Mouse (Mus musculus): ENCODE measurements at regions not wholly inside any gene's neighbourhood (a gene's known extent, or its start where the extent isn't known, plus 50 kb on each side); places are given as distances from the start of the nearest gene placed in this dataset.

DNA sequence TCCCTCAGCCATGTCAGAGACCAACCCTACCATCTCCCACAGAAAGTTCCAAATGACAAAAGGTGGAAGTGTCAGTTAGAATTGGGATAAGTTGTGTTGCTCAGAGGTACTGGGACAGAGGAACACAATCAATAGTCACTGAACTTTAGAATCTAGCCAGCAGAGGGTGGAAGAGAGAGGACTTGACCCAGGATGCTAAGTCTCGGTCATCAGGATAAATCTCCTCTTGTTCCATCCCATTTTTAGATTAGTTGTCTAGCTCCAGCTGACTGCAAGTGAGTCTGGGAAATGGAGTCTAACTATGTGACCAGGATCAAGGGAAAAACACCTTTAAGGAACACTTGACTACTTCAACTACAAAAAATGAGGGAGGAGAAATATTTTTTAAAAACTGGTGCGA is 91.5 kb downstream of the Fam84b start:
- DNase-seq (ENCODE audit: low spot score), result no peak
- intact Hi-C loops (cut with DNase I), result loop anchor here (2.0 to 10.0 kb wide), 3 partner anchors 60 to 335 kb away; no protein-coding TSS in a partner anchor

DNA sequence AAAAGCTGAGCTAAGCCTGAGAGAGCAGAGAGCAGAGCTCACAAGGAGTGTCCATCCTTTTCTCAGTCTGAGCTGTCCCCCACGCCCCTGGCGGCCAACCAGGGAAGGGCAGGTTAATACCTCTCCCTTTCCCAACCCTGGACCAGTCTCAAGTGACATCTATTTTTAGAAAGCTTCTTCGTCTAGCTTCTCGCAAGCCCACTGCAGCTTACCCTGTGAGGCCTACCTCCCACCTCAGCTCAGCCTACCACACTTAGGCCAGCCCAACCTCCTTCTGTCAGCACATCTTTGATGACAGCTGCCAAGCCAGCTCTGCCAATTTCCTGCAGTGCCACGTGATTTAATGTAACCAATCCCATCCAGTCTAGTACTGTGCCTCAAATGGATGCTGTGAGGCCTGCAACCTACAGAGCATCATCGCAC is 93.6 kb downstream of the Fam84b start:
- intact Hi-C loops (cut with DNase I), result loop anchor here (5.0 to 10.0 kb wide), 2 partner anchors 62 to 245 kb away; no protein-coding TSS in a partner anchor

DNA sequence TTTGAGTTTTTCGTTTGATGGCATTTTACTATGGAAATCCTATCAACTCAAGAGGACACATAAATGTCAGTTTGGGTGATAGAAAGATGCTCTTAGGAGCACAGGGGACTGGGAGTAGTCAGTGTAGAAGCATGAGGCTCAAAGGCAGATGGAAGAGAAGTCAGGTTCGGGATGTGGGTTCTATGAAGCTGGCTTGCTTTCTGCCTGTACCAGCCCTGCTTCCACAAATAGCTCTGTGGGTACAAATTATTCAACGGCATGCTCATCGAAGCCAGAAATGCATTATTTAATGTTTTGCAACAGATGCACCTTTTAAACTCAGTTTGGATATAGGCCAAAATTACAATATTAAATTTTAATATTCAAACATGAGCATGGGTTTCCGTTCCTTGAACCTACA is 99.3 kb downstream of the Fam84b start:
- intact Hi-C loops (cut with DNase I), result no loop called here
- no peak for DNase-seq (ENCODE audit: low spot score)

More for the DNA sequence above, 93.6 kb downstream of the Fam84b start:
- DNase-seq (ENCODE audit: low spot score), result peak; percentile 15

DNA sequence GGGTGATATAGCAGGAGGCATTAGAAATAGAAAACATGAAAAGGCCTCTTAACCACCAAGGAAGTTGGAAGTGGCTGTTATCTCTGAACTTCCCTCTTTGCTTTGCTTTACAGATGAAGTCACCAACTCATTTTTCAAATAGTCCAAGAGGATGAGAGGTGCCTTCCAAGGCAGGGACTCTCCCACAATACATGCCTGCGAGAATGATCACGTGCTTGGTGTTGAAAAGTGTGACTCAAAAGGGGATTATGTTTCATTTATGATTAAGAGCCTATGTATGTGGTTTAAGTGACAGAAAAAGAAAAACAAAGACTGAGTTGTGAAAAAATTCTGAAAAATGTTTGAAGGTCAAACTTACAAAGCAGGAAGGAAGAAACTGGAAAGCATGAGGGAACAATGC is 114.0 kb downstream of the Fam84b start:
- DNase-seq (ENCODE audit: low spot score), result no peak
- intact Hi-C loops (cut with DNase I), result no loop called here

DNA sequence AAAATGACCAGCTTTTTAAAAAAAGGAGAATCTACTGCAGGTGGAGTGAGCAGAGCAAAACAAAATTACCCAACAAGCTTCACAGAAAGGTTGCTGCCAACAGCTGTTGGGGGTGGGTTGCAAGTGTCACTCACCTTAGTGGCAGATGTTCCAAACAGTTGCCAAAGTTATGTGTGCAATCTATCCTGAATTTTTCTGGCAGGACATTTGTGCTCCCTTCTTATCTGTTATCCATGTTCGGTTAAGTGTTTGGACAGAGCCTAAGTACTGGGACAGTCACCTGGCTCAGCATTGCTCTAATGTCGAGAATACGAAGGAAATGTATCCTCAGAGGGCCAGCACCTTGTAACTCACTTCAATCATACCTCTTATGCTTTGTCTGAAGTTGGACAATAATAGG is 115.3 kb downstream of the Fam84b start:
- no peak for DNase-seq (ENCODE audit: low spot score)
- intact Hi-C loops (cut with DNase I), result no loop called here

DNA sequence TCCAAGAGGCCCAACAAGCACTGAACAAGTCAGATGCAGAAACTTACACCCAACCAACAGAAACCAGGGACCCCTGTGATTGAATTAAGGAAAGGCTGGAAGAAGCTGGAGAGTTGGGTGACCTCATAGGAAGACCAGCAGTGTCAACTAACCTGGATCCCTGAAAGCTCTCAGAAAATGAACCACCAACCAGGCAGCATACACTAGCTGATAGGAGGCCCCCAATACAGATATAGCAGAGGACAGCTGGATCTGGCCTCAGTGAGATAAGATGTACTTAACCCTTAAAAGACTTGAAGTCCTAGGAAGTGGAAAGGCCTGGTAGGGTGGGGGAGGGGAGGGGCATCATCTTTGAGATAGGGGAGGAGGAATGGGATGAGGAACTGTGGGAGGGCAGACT is 121.2 kb downstream of the Fam84b start:
- DNase-seq (ENCODE audit: low spot score), result no peak
- intact Hi-C loops (cut with DNase I), result no loop called here

DNA sequence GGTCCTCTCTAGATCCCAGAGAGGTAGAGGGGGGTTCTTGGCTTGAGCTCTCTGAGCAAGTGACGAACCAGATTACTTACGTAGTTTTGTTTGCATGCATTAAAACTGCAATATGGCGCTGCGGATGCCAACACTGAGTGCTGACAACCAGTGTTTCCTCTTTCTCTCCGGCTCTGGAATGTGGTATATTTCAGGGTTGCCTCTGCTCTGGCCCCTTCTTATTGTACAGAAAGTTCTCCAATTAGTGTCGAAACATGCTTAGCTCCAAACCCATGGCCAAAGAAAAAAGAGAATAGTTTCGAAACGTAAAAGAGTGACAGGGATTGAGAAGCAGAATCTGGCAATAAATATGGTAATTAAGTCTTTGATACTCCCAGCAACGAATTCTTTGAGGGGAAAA is 124.8 kb downstream of the Fam84b start:
- intact Hi-C loops (cut with DNase I), result no loop called here
- no peak for DNase-seq (ENCODE audit: low spot score)

DNA sequence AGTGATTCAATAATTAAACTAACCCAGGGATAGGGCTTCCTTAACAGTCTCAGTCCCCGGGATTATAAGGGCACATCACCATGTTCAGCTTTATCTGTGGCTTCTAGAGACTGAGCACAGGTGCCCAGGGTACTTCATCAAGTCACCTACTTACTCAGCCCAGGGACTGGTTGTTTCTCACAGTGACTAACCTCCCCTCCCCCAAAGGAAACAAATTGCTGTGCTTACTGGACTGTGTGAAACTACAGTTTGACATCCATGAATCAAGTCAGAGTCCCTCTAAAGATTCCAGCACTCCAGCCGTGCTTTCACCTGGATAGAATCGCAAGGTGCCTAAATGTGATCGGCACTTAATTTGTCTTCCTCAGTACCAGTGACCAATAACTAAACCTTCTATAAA is 125.2 kb downstream of the Fam84b start:
- intact Hi-C loops (cut with DNase I), result no loop called here
- no peak for DNase-seq (ENCODE audit: low spot score)

DNA sequence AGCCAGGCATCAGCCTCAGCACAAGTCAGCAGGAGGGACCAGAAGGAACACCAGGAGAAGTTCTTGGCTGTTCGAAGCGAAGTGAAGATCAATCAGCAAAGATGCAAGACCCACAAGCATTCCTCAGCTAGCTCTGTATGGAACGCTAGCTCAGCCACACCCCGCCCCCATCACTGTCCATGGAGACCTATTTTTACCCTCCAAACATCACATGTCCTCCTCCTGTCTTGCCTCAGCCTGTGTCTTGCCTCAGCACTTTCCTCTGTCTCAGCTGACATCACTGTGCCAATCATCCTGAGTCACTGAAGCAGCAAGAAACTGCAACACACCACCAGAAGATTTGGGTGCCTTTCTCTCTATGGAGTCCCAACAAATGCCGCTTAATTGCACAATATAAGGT is 134.2 kb downstream of the Fam84b start:
- no peak for DNase-seq (ENCODE audit: low spot score)
- intact Hi-C loops (cut with DNase I), result no loop called here

DNA sequence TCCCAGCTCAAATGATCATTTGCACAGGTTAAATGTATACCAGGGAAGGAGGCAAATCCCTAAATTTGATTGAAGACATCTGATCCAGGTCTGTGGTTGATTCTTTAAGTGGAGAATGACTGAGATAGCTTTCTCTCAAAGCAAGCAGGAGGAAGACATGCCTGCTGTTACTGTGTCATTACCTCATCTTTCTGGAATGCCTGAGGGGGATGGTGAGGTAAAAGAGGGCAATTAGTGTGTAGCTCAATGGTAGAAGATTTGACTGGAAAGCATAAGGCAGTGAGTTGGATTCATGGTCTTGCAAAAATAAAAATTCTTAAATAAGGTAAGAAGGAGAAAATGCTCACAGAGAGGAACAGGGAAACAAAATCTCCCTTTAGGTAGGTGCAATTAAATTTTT is 144.9 kb downstream of the Fam84b start:
- no peak for DNase-seq (ENCODE audit: low spot score)
- intact Hi-C loops (cut with DNase I), result no loop called here

DNA sequence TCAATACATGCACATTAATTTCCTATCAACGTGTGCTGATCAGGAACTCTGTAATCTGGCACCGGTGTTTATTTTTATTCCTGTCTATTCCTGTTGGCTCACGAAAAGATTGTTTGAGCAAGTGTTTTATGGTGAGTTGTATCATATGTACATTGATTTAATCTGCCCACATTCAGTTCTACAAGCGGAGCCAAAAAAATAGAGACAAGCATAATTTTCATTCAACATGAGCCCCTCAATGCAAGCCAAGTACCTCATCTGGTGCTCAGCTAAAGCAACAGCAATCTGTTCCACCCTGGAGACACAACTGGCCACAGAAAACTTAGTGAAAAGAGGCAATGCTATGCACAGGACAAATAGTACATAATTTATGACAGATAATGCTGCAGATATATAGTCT is 147.6 kb downstream of the Fam84b start:
- no peak for DNase-seq (ENCODE audit: low spot score)
- intact Hi-C loops (cut with DNase I), result no loop called here

DNA sequence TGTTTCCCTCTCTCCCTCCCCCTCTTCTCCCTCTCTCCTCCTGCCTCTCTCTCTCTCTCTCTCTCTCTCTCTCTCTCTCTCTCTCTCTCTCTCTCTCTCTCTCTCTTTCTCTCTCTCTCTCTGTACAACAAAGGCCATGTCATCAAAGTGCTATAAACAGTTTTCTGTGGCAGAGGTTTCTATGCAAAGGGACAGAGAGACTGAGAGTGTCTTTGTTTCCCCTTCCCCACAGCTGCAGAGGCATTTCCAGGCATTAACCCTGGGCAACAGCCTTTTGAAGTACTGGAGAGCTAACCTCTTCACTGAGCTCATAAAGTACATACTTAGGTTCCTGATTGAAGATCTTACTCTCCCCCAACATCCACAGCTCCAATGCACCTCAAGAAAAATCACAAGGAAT is 152.3 kb downstream of the Fam84b start:
- intact Hi-C loops (cut with DNase I), result no loop called here
- DNase-seq (ENCODE audit: low spot score), result no peak

DNA sequence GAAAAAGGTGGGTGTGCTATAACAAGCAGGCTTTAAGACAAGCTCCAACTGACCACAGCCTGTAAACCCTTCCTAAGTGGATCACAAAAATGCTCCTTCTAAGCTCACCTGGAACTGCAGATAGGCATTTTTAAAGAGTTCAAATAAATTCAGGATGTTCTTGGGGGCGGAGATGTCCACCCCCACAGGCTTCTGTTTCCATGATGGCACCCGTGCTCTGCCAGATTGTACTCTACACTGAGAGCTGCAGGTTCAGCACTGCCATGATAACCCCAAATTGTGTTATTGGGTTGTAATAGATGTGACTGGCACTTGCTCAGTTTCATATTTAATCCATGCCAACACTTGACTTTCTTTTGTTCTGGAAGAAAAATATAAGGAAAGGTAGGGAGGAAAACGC is 158.8 kb downstream of the Fam84b start:
- no peak for DNase-seq (ENCODE audit: low spot score)
- intact Hi-C loops (cut with DNase I), result loop anchor here (5.0 kb wide), 1 partner anchor 128 kb away; no protein-coding TSS in a partner anchor

DNA sequence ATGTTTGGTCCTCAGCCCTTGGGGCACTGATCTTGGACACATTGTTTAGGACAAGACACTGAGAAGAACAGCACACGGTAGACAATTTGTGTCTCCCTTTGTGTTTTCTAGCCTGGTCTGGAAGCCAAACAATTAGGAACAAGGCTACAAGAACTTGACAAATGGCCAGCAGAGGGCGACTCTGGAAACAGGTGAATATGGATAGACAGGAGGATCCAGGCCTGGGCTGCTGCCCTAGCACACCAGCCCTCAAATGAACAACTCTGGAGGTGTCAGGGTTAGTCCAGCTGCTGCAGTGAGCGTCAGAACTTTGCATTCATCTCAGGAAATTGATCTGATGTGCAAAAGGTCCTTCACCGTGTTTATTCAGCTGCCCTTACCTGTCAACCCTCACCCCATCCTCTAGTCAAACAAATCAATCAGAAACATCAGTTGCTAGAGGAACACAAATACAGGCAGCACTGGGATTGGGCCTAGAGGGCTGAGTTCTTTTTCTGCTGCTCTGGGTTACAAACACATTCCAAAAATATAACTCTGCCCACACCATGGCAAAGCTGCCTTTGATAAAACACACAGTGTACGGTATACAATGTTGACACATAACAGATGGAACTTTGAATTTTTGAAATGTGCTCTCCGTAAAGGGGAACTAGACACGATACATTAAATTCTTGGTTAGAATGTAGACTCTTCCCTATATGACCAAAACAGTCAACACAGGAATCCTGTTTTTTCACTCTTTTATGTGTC is 159.7 kb downstream of the Fam84b start:
- DNase-seq (ENCODE audit: low spot score), result no peak
- intact Hi-C loops (cut with DNase I), result loop anchor here (5.0 kb wide), 1 partner anchor 128 kb away; no protein-coding TSS in a partner anchor

DNA sequence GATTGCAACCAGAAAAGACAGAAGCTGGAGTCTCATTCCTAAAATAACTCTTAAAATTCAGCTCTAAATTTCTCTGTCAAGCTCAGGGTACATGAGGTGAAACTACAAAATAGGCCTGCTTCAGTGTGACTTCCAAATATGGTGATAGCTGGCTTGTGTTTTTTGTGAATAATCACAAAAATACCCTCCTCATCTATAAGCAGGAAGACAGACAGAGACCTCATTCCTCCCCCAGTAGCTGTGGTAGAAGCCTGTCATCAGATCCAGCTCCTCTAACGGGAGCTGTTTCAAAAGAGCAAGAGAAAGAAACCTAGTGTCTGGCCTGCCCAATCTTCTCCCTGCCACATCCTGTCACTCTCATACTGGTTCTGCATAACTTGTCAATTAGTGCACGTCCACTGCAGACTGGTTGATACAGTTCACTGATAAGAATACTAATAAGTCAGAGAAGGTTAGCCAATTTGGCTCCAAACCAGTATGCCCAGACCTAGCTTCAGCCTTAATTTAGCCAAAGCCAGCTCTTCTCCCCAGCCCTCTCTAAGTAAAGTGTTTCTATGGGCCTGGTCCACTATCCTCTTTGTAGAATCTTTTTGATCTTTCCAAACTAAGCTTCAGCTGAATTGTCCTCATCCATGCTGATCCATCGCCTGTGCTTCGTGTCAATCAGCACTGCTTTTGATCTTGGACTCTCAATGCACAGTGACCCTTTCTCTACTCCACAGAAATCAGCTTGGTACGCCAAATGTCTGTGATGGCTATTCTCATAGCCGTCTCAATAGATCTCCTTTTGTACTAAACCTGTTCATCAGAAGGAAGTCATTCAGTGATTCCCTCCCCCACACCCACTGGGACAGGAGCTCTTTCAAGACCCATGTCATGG is 160.6 kb downstream of the Fam84b start:
- no peak for DNase-seq (ENCODE audit: low spot score)
- intact Hi-C loops (cut with DNase I), result loop anchor here (5.0 kb wide), 1 partner anchor 129 kb away; no protein-coding TSS in a partner anchor

DNA sequence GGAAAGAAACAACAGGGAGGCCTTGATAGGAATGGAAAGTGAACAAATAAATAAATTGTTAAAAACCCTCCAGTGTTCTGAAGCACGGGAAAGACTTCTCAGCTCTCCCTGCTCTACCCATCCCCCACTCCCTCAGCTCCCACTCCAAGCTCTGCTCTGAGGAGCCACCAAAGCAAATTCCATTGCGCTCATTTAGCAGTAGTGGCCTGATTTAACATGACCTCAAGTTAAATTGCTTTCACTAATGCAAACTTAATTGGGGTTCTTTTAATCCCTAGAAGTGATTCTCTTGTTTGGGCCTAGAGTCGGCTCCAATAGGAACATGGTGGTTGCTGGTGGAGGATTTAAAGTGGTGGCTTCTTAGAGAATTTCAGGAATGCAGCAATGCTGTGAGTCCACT is 161.4 kb downstream of the Fam84b start:
- no peak for DNase-seq (ENCODE audit: low spot score)
- intact Hi-C loops (cut with DNase I), result loop anchor here (5.0 kb wide), 1 partner anchor 130 kb away; no protein-coding TSS in a partner anchor

DNA sequence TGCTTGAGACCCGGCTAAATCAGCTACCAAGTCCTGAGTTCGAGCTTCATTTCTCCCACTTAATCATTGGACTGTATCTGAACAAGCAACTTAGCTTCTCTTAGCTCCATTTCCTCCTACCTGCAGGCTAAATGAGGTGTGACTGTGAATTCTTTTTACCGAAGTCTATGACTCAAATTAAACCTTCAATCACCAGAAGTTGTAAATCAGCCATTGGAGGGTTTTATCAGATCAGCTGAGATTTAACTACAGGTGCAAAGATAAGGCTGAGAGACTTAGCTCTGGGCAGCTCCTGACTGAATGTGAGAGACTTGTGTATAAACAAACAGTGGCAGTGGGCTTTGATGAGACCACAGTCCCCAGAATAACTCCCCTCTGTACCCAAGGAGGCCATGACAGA is 176.2 kb downstream of the Fam84b start:
- intact Hi-C loops (cut with DNase I), result no loop called here
- DNase-seq (ENCODE audit: low spot score), result no peak

DNA sequence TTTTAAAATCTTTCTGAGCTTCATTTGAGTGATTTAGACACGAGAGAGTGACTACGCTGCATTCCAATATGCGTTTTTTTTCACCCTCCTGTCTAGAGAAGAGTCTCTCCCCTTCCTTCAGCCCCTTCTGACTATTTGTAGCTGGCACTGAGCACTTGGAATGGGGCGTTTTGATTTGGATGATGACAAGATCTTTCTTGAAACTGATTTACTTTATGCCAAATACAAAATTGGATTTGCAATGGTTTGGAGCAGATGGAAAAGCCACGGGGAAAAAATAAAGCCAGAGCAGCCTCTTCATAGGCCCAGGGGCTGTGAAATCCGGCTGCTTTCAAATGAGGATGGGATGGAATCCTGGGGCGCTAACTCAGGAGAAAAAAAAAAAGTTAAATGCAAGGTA is 196.0 kb downstream of the Fam84b start:
- intact Hi-C loops (cut with DNase I), result no loop called here

DNA sequence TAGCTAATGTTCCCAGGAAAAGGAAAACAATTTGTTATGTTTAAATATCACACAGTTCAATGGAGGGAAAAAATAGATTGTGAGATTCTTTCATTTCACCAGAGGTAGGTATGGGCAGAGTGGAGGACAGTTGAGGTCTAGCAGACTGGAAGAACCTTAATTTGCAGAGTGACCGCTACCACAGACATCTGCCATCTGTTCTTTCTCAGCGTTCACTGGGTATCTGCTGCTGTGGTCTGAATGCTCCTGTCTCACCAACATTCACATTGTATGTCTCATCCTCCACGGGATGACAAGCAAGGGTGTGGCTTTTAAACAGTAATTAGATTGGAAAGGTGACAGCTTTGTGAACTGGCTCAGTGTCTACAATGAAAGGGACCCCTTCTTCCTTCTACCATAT is 198.5 kb downstream of the Fam84b start:
- DNase-seq (ENCODE audit: low spot score), result no peak
- intact Hi-C loops (cut with DNase I), result no loop called here

More for the DNA sequence above, 196.0 kb downstream of the Fam84b start:
- DNase-seq (ENCODE audit: low spot score), result no peak

DNA sequence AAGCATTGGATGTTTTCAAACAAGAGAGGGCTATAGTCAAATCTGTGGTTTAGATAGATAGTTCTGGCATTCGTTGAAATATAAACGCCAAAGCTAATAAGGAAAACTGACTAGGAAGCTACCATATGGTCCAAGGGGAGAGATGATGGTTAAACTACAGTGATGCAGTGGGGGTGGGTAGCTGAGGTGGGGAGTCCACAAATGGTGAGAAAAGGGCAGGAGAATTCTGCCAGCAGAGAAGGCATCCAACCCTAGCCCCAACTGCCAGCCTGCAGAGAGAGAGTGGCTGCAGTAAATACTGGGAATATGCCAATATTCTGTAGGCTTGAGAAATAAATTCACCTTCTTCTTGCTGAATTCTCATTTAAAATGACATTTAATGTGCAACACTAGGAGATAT is 204.3 kb downstream of the Fam84b start:
- no peak for DNase-seq (ENCODE audit: low spot score)
- intact Hi-C loops (cut with DNase I), result no loop called here

DNA sequence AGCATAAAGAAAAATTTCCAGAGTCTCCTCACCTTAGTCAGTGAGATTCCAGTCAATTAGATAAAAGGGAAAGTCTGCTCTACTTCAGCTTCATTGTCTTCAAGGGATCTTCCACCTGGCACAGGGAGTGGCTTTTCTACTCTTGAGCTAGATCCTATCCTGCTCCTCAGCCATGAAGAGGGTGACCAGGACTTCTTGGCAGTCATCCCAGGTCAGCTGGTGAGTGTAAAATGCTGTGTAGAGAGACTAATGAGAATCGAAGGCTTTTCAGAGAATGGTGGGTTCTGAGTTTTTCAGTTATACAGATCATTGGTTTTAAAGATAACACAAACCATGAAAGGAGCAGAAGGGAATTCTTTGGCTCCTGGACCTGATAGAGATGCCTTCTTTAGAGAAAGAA is 211.8 kb downstream of the Fam84b start:
- DNase-seq (ENCODE audit: low spot score), result no peak
- intact Hi-C loops (cut with DNase I), result no loop called here
